Mouse (Mus musculus): ENCODE measurements around the gene Hectd4.
"Not testable (repeated sequence)": the region's sequence is repeated elsewhere in the genome, so short reads cannot be mapped to it uniquely, and the experiment has no call there.

Hectd4 gene

DNA sequence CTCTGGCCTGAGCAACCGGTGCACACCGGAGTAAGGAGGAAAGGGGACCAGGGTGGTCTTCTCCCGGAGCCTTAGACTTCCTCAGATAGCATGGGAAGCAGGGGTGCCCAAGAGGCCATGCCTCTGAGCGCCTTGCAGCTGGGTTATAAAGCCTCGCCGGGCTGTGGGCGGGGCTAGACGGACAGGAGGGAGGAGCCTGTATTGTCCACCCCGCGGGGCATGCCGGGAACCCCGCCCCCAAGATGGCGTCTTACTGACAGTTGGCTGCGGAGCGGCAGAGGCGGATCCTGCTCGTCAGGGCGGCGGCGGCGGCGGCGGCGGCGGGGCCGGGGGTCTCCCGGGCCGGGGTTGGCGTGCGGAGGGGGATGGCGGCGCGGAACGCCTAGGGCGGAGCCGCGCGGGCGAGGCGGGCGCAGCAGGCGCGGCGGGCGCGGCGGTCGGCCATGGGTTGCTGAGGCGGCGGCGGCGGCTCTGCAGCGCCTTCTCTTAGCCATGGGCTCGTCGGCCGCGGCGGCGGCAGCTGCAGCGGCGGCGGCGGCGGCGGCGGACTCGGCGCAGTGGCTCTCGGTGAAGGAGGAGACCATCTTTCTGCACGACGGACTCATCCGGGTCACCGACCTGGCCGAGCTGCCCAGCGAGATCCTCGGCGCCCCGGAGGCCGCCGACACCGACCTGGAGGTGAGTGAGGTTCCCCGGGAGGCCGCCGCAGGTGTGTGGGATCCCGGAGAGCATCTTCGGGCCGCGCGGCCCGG is at the start of gene Hectd4:
Hectd4 (plus strand) TSS at position 240 of the 752 bp plus-strand sequence.
- peak; percentile 94 for DNase-seq (ENCODE audit: low spot score)

DNA sequence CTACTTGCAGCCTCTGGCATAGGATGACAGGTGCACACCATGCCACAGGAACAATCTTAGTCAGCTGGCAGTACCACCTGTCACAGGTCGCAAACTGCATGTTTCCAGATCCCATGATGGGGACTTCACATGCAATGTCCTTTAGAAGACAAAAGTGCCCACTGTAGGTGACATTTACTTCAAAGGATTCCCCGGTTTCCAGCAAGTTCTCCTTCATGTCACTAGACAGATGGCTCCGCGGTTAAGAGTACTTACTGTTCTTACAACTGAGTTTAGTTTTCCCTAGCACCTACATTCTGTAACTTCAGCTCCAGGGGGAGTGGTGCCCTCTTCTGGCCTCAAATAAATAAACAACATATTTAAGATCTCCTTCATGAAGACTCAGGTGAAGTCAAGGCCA is 47.2 kb upstream of the Hectd4 start:
- no peak for DNase-seq (ENCODE audit: low spot score)

DNA sequence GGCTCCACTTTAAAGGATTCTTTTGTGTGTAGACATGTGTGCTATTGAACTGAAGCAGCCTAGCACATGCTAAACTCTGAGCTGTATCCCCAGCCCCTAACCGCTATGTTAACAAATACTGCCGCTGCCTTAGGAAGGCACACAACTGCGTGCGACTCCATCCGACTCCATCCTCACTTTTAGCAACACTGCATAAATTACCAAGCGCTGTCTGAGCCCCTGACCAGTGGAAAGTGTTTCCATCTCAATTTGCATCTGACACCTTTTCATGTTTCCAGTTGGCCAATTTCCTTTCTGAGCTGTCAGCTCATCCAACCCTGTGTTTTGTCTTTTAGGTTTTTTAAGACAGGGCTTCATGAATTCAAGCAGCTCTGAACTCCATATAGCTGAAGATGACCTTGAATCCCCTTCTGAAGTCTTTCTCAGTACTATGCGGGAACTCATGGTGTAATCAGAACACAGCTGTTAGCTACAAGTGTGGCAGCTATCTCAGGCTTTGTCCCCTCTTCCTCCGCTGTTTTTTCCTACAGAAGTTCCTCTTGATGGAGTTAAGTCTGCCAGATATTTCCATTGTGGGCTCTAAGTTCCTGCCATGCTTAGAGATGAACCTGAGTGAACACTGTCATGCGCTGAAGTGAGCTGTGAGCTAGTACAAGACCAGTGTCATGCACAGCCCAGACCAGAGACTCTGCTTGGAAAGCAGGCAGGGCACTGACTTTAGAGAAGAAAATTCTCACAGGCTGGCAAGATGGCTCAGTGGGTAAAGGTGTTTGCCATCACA is 40.8 kb upstream of the Hectd4 start:
- no peak for DNase-seq (ENCODE audit: low spot score)

DNA sequence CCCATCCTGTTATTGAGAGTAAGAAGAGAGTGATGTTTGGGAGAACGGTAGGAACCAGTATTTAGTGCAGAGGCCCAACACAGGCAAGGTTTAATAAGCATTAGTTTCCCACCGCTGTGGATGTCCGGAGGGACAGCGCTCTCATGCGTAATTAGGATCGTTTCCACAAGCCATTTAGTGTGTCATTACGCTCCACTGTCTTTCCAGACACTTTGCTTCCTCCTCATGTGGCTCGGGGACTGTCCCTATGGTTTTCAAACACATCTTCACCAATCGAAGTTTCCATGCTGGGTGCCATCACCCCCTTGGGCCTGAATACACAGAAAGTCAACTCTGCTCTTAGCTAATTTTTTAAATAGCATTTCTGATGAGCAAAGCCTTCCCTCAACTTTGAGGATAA is 36.8 kb upstream of the Hectd4 start:
- DNase-seq (ENCODE audit: low spot score), result no peak

DNA sequence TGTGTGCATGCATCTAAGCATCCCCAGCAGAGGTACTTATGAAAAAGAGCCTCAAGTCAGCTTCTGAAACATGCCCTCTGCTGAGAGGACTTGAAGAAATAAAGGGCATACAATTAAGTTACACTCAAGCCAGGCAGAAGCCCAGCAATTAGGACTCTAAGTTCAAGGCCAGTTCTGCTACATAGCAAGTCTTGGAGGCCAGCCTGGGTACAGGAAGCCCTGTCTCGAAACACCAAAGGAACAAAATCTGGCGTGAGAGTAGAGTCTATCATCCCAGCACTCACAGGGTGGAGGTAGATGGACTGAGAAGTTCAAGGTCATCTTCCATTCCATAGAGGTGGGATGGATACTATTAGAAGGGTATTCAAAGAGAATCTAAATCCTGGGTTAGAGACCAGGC is 35.6 kb upstream of the Hectd4 start:
- DNase-seq (ENCODE audit: low spot score), result no peak

DNA sequence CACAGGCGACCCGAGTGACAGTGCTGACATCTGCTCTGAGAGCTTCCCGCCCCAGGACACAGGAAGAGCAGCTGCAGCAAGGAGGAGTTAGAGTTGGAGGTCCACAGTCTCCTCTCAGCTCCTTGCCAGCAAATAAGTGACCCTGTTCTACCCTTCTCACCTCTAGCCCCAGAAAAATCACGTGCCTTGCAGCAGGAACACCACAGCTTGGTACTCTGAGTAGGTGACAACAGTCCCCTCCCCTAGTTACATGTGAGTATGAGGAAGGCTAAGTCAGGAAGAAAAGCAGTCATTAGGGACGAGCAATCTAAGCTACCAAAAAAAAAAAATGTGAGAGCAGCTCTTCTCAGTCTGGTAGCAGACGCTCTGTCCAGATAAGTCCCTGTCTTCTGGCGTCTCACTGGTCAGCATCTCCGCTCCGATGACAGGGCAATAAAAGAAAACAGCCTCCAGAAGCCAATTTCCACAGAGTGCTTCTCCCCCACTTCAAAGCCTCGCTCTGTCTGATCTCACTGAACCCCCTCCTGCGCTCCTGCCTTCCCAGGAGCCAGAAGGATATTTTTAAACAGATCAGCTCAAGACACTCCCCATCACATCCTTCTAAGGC is 35.0 kb upstream of the Hectd4 start:
- peak; percentile 83 for DNase-seq (ENCODE audit: low spot score)

DNA sequence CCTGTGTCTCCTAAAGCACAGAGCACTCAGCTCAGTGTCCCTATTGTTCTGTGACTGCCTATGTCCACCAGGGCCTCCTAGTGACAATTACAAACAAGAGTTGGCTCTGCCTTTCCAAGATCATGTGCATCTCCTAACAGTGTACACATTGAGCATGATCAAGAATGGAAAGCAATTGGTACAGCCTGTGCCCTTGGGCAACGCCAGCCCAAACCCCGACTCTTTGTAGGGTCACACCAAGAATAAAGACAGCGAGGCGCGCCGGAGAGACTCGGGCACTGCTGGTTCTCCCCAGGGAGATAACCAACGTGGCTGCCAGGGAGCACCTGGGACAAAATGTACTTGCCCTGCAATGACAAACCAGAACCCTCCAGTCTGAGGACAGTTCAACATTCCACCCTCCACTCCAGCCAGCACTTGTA is 32.4 kb upstream of the Hectd4 start:
- DNase-seq (ENCODE audit: low spot score), result no peak

DNA sequence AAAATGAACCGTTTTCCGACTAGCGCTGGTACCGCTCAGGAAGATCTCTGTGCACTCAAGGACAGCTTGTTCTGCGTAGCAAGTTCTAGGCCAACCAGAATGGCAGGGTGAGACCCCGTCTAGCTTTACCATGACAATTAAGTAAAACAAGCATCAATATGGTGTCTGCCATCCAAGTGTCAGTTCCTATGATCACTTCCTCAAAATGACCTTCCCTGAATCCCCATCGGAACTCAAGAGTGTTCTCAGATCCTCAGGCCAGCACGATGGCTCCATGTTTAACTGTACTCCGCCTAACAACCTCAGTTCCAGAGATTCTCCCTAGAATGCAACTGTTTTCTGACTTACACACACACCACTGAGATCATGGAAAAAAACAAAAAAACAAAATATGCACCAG is 31.8 kb upstream of the Hectd4 start:
- no peak for DNase-seq (ENCODE audit: low spot score)

DNA sequence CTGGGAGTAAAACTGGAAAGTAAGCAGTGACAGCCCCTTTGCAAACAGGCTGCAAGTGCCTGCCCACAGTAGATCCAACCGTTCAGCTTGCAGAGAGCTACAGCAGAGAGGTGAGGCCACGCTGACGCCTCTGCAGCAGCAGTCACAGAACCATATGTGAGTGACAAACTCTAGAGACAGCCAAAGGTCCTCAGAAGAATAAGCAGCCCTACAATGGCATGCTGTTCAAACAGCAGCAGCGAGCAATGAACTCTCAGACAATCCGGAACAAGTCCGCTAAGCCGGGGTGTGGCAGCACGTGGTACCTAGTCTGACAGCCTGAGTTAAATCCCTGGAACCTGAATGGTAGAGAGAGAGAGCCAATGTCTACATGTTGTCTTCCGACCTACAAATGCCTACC is 30.8 kb upstream of the Hectd4 start:
- DNase-seq (ENCODE audit: low spot score), result no peak

DNA sequence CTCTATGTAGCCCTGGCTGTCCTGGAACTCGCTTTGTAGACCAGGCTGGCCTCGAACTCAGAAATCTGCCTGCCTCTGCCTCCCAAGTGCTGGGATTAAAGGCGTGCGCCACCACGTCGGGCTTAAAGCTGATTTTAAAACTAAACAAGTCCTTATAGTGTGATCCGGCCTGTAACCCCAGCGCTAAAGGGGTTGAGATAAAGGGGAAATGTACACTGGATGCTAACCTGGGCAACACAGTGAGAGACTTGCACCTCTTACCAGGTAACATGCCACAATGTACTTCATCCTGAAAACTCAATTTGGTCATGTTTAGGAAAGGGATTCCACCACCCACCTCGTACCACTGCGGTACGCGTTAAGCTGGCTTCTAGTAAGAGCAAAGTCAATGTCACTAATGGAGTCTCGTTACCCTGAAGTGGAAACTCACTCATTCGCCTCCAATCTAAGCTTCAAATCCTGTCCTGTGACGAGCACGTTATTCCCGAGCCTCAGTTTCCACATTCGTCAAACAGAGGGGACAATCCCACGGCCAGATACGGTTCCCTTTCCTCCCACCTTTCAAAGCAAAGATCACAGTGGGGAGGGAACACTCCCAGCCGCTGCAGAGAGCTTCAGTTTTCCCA is 29.7 kb upstream of the Hectd4 start:
- no peak for DNase-seq (ENCODE audit: low spot score)

DNA sequence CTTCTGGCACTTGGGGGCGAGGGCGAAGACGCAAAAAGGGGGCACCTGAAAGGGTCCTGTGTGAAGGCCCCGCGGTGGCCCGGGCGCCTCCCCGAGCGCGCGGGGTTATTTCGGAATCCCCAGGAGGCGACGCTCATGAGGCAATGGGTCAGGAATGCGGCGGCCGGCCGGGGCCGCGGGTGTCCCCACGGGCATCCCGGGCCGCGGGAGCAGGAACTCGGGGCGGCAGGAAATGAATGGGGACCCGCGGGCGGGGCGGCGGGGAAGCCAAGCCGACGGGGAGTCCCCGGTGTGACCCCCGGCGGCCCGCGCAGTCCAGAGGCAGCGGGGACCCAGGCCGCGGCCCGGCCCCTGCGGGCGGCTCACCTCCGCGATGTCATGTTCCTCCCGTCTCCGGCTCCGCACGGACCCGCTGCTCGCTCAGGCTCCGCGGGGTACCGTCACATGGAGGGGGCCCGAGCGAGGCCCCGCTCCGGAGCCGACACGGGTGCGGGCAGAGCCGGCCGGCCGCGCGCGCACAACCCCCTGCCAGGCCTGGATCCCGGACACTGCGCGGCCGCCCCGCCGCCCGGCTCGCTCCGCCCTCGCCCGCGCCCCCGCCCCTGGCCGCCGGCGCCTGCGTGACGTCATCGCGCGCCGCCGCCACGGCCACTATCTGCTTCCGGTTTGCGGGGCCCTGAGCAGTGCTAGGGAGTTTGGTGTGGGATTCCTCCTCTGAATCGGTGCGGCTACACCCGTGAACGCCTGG is 29.0 kb upstream of the Hectd4 start, which contains the start of gene Ptpn11:
Ptpn11 (minus strand) TSS at position 562 of the 748 bp plus-strand sequence.
- peak; percentile 90 for DNase-seq (ENCODE audit: low spot score)

DNA sequence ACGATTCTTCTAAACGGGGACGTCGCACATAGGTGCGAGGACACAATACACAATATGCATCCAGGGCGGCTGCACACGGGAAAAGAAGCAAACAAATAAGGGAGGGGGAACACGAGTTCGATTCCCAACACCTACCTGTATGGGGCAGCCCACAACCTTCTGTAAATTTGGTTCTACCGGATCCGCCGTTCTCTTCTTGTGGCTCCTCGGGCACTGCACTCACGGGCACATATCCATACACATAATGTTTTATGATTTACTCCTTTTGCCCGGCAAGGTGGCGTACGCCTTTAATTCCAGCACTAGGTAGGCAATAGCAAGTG is 28.5 kb upstream of the Hectd4 start:
- no peak for DNase-seq (ENCODE audit: low spot score)

DNA sequence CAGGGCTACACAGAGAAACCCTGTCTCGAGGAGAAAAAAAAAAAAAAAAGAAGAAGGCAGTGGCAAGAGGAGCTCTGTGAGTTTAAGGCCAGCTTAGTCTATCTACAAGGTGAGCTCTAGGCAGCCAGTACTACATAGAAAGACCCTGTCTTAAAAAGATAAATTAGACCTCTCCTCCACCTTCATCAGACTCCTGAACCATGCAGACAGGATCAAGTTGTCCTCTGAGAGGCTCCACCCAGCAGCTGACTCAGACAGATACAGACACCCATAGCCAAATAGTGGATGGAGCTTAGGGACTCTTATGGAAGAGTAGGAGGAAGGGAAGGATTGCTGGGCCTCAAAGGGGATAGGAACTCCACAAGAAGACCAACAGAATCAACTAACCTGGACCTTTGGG is 25.8 kb upstream of the Hectd4 start:
- DNase-seq (ENCODE audit: low spot score), result no peak

DNA sequence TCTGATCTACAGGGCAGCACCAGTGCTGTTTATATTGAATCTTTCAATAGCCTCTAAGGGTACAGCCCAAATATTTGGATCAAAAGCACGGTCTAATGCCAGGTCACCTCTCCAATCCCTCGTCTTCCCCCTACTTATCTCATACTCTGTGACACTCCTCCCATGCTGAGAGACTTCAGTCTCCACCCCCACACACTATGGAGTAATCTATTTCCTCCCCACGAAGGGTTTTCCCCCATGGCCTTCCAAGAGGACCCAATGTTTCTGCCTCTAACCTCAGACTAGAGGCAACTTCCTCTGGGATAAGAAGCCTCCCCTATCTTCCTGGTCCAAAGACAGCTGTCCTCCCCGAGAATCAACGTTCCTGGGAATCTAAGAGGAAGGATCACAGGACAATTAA is 23.3 kb upstream of the Hectd4 start:
- DNase-seq (ENCODE audit: low spot score), result no peak

DNA sequence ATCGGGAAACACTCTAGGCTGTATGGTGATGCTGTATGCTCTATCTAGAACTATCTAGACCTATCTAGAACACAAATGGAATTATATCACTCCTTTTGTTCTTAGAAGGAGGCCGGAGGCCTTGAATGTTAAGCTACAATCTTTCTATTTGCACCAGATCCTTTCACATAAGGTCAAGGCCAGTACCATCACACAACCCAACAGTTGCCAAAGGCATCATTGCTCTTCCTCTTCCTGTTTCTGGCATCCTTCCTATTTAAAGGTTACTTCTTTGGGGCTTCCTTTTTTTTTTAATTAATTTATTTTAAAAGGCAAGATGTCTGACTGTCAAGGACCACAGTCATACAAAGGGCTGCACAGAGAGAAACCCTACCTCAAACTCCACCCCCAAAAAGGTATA is 22.7 kb upstream of the Hectd4 start:
- no peak for DNase-seq (ENCODE audit: low spot score)

DNA sequence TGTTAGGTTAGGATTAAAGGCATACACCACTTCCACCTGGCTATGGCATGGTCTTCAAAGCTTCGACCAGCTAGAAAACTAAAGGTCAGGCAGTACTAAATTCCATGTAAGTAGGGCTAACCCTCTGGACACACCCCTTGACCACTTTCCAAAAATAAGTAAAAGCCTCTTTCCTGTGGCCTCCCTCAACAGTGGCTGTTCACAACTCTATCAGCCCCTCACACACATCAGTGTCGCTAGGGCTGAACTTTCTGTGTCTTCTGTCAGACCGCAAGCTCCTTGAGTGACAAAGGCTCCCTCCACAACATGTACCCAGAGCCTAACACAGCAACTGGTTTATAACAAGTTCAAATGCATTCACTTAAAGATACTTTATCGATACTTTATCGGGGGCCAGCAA is 21.6 kb upstream of the Hectd4 start:
- DNase-seq (ENCODE audit: low spot score), result no peak

DNA sequence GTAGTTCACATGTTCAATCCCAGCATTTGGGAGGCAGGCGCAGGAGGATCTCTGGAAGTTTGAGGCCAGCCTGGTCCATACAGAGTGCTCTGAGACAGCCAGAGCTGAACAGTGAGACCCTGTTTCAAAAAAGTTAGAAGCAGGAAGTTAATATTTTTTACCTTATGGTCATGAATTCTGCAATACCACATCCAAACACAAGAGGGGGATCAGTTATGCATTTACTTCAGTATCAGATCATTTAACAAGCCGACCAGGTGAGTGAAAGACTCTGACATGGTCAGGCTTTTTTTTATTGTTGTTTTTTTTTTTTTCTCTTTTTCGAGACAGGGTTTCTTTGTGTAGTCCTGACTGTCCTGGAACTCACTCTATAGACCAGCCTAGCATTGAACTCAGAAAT is 18.3 kb upstream of the Hectd4 start:
- DNase-seq (ENCODE audit: low spot score), result peak; percentile 67

DNA sequence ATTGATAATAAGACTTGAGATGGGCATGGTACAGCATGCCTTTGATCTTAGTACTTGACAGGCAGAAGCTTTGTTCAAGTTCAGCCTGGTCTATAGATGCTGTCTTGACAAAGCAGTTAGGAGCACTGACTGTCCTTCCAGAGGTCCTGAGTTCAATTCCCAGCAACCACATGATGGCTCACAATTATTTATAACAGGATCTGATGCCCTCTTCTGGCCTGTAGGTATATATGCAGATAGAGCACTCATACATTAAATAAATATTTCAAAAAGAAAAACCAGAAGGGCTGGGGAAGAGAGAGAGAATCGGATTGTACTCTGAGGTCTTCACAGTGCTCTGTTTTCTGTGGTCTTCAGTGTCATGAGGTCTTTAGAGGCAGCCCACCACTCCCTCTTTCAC is 17.6 kb upstream of the Hectd4 start:
- no peak for DNase-seq (ENCODE audit: low spot score)

DNA sequence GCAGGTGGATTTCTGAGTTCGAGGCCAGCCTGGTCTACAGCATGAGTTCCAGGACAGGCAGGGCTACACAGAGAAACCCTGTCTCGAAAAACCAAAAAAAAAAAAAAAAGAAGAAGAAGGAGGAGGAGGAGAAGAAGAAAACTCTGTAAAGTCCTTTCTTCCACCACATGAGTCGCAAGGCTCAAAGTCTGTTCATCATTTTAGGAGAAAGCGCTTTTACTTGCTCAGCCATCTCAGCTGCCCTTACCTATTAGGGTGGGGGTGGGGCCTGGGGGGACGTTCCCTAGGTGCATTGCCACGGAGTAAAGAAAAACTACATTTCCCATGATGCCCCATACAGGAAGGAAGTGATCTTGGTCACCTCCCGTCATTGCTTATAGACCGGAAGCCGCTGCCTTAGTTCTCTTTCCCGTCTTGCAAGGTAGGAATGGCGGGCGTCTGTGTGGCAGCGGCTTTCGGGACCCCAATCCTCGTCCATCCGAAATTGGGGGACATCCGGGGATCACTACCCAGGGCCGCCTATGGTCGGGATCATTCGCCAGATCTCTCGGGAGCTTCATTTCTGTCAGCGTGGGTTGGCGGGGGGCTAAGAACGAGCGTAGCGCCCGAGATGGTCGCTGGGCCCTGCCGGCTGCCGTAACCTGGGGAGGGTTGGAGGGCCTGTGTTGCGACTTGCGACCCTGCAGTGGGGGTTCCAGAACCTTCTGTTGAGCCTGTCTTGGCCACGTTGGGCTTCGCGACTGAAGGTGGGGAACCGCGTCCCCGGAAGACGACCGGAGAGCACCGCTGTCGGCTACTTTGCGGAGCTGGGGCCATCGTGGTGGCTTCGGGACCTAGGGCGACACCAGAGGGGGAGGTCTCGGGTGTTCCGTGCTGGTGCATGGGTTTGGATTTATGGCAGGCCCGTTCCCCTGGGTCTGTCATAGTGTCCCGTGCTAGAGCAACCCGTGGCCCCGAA is 15.6 kb upstream of the Hectd4 start, which contains the start of gene Rpl6:
Rpl6 (plus strand) TSS at position 350 of the 958 bp plus-strand sequence.
- DNase-seq (ENCODE audit: low spot score), result peak; percentile 86

DNA sequence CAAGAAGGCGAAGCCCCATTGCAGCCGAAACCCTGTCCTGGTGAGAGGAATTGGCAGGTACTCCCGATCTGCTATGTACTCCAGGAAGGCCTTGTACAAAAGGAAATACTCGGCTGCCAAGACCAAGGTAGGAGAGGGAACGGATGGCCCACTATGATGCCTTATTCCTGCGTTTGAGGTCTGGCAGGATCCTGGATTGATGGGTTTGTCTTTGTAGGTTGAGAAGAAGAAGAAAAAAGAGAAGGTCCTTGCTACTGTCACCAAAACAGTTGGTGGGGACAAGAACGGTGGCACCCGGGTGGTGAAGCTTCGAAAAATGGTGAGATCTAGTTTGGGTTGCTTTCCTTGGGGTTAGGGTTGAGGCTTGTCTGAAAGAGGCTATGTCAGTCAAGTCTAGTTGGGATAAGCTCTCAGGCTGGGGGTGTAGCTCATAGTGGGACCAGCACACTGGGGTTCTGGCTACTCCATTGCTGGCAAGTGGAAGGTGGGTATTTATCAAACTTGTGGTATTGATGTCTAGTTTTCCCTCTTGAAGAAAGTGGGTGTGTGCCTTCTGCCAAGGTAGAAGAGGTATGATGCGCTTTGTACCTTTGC is 14.4 kb upstream of the Hectd4 start:
- DNase-seq (ENCODE audit: low spot score), result not testable (repeated sequence)
